Mouse (Mus musculus) gastrocnemius, postnatal 10 days (tissue): ENCODE data around the gene Cdh23. TPM values are rescaled to one million over a fixed set of nuclear protein-coding genes. Genes with fewer than 3 reads are reported as not detected.

ENCODE experiments used
- DNase-seq: peaks from one replicate; pipeline ENCODE4 v3.0.0; 2021; ENCODE audit warnings: mixed read lengths
- total RNA-seq, 2 experiments: library from RNA; stranded (reverse); gene quantifications; 2 replicates each; pipeline ENCODE4 v1.2.3; 2021

The Cdh23 gene
- total RNA-seq, 2 experiments from 2014 or later, result 3.1 to 4.2 TPM

DNA sequence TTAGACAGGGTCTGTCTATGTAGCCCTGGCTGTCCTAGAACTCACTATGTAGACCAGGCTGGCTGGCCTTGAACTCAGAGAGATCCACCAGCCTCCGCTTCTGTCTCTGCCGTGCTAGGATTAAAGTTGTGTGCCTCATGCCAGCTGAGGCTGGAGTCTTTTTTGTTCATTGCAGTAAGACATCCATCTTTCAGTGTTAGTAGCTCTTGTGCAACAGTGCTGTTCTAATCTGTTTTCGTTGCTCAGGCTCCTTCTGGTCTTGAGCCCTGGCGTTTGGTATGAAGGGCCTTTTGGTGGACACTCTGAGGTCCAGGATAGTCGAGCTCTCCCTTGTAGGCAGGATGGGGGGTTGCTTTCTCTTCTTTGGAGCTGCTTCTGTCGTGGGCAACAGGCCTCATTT is 332.9 kb downstream of the Cdh23 start:
- DNase-seq, result no peak

DNA sequence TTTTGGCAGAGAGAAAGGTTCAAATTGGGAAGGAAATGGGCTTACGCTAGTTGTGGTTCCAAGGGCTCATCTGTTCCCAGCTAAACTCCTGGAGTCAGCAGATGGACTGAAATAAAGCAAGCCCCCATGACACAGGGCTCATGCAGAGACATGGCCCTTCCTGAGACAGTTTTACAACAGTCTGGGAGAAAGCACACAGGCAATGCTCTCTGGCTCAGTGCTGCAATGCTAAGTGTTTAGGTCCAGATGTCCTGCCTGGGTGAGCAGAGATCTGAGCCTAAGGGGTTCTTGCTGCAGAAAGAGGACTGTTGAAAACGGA is 334.0 kb downstream of the Cdh23 start:
- no peak for DNase-seq

DNA sequence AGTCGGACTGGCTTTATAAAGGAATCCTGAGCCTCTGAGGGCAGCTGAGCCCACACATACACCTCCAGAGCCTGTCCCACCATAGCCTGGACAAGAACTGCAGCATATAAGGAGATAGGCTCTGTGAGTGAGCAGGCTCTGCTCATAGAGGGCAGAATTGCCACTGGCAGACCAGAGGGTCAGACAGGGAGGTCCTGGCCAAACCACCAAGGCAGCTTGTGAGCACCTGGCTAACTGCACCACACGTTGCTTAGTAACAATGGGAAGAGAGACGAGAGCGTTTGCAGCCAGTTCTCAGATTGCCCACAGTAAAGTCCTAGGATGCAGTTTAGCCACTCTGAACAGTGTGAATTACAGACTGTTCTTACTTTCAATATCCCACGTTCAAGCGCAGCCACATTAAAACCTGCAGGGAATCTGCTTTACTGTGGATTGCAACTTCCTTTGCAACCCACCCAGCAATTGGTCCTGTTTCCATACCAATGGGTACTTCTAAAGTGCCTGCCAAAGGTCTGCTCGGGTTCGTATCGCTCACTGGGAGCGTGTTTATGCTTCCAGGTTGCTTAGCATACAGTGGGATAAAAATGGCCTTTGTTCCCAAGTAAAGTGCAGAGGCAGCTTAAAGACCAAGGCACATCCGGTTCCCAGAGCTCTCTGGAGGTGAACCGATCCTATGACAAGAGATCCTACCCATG is 334.5 kb downstream of the Cdh23 start:
- no peak for DNase-seq

DNA sequence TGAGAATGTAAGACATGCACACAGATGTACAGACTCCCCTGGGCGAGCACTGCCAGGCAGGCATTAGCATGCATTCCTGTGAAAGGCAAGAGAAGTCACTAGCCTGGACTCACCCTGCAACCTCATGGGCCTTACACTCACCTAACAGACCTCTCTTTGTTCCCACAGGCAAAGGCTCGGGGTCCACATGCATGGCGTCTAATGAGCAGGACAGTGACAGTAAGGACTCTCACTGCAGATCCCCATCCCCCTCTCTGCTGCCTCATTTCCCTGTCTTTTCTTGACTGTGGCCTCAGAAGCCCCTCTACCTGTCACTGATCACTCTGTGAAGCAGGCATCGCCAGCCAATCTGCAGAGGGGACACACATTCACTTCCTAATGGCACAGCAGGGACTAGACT is 337.5 kb downstream of the Cdh23 start:
- no peak for DNase-seq

DNA sequence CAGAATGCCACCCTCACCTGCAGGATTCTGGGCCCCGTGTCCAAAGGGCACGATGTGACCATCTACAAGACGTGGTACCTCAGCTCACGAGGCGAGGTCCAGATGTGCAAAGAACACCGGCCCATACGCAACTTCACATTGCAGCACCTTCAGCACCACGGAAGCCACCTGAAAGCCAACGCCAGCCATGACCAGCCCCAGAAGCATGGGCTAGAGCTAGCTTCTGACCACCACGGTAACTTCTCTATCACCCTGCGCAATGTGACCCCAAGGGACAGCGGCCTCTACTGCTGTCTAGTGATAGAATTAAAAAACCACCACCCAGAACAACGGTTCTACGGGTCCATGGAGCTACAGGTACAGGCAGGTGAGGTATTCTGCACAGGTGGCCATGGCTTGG is 338.4 kb downstream of the Cdh23 start:
- DNase-seq, result no peak

DNA sequence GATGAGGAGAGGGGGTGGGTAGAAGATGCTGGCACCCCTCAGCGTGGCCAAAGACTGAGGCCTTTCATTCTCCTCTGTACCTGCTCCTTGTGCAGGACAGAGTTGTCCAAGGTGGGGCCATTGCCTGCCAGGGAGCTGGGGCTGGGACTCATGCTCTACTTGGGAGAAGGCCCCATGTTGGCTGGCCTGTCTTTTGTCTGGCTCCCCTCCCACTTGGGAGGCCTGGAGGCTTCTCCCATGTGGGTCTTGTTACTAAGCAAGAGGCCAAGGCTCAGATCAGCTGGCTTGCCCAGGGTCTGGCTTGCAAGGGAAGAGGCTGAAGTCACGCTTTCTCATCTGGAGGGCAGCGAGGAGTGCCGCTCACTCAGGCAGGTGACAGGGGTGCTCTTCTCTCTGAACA is 338.8 kb downstream of the Cdh23 start:
- peak; percentile 65 for DNase-seq

DNA sequence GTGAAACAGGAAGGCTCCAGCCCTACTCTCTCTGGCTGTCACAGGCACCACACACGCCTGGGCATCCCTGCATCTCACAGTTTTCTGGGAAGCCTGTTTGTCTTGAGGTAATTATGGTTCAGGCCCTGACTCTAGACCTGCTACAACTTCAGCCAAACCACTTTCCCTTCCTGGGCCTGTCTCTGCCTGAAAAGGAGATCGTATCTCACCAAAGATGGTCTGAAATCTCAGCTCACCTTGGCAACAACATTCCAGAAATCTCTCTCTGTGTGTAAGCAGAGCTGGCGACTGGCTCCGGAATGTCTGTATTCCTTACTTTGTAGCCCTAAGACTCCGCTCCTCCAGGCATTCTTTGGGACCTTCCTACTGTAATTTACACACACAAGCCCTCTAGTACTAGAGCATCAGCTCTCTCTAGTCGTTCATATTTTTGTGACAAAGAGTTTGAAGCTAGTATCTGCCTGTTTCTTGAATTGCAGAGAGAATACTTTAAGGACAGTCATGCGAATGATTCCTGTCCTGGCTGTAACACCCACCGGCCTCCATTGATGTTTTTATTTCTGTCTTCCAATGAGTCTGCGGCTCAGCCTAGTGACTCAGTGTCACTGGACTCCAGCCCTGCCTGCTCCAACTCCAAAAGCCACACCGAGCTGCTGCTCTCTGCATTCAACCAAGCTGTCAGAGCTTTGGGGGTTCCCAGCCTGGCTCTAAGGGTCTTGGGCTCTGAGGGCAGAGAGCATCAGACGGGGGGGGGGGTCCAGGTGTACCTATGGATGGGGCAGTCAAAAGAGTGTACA is 341.2 kb downstream of the Cdh23 start:
- no peak for DNase-seq

DNA sequence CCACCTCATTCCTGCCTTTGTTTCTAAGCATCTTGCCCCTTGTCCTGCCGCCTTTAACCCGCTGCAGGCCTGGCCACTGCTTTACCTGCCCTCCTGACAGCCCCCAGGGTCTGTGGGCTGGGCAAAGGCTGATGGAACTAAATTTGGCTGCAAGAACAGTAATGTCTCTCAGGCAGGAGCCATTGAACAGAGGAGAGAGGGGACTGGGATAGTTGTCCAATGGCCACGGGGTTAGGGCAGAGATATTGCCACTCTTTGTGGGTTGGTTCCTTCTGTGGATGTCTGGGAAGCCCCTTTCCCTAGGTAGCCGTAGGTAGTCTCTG is 342.3 kb downstream of the Cdh23 start:
- DNase-seq, result no peak

DNA sequence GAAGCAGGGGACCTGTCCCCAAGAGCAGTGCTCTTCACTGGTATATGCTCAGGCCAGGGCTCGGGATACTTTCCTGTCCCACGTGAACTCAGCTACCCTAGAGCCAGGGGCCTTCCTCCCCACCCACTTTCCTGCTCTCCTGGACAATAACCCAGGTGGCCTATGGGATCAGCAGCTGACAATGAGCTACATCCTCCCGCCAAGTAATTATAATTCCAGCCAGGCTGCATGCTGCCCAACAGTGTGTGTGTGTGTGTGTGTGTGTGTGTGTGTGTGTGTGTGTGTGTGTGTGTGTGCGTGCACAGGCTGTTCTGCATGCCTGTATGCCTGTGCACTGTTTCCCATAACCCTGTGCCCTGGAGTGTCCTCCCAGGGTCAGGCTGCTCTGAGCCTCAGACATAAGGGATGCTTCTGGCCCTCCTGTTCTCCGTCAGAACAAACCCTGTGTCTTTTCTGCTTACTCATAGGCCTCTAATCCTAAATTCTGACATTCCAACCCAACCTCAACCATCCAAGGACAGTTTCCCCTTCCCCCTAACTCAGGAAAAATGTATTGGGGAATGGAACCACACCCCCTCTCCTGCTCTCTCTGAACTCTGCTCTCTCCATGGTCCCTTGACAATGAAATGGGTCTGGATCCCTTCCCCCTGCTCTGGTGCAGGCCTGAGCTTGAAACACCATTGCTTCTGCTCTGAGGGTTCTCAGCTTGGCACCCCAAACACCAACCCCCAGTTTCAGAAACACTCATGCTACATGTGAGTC is 342.9 kb downstream of the Cdh23 start:
- DNase-seq, result no peak

DNA sequence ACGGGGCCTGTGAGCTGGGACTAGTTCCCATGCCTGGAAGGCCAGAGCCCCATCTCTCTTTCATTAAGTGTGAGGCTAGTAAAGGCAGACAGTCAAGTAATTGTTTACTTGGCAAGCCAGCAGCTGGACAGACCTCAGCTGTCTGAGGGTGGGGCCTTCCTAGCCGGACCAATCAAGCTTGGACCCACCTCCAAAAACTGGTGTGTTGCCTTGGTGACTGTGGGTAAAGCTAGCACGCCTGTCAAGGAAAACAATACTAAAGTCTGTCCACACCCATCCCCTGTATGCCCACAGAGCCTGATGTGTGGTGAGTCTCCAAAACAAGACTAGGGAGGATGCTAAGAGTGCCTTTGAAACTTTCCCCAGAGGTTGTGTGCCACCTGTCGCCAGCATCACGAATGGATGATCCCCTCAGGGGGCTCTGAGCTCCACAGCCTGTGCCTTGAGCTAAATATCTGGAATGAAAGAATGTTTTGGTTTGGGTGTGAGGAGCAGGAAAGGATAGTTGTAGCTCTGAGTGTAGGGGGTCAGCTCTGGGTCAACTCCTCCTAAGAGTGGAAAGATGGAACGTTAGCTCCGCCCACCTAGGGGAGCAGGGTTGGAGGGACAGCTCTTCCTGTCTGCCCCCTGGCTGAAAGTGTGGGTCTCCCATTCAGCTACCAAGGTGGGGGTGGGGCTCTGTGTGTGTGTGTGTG is 344.4 kb downstream of the Cdh23 start:
- DNase-seq, result peak; percentile 49

DNA sequence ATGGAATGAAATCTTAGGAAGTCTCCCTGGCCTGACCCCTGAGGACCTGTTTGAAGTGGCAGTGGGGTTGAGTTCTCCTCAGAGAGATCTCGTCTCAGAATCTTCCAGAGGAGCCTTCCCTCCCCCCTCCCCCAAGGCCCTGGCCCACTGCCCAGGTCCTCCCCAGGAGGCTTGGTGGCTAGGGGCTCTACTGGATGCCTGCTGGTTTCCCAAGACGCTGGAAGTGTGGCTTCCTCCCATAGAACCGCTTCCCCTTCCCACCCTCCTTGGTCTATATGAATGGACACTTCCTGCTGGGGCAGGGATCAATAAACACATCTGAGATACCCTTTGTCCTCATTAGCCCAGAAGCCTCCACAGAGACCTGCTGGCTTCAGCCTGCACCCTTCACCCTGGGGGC is 345.0 kb downstream of the Cdh23 start:
- no peak for DNase-seq

DNA sequence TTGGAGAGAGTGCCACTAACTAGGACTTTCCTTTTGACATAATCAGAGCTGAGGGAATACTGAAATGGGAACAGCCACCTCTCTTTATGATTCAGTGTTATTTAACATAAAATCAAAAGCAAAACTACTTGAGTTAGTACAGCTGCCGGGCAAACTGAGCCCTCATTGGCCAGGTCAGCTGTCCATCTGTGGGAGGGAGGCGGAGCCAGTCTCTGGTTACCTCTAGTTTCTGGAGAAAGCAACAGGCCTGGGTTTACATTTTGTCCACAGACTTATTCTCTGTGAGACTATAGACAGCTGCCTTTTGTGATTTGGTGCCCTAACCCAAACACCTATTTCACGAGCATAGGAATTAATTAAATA is 345.5 kb downstream of the Cdh23 start:
- peak; percentile 94 for DNase-seq

DNA sequence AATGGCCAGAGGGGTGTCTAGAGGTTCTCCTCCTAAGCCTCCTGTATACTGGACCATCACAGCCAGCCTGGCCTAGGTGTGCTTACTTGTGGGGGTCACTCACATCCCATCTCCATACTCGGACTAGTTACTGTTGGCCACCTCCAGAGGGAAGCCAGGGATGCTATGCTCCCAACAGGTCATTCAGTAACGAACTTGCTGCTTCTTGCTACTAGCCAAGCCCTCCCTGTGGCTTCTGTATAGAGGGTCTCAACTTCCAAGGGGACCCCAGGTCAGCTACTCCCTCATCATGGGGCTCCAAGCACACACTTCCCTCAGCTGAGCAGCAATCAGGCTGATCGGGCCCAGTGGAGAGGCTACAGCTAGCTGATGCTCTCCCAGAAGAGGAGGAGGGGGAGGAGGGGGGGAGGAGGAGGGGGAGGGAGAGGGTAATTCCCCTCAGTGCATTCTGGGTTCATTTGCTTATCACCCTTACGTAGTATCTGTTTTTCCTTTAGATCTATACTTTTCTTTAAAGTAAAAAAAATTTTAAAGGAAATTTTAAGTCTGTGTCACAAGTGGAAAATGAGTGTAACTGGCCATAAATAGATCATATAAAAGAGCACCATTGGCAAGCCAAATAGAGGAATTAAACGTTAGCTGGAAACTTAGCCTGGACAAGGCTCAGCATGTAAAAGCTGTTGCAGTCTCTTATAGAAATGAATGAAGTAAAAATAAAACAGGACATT is 346.0 kb downstream of the Cdh23 start:
- DNase-seq, result no peak

DNA sequence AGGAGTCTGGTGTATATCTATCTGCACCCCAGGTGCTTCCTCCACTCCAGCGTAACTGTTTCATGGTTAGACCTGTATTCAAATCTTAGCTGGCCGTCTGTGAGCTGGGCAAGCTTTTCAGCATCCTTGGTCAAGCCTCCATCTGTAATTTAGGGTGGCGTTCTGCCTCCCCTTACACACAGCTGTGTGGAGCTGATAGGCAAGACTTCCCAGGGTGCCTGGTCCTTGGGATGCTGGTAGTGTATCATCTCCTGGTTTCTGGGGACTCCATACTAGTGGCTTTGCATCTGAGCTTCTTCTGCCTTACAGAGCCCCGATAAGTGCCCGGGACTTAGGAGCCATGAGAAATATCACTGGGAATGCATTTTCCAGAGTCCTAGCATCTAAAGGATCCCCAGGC is 346.6 kb downstream of the Cdh23 start:
- no peak for DNase-seq

DNA sequence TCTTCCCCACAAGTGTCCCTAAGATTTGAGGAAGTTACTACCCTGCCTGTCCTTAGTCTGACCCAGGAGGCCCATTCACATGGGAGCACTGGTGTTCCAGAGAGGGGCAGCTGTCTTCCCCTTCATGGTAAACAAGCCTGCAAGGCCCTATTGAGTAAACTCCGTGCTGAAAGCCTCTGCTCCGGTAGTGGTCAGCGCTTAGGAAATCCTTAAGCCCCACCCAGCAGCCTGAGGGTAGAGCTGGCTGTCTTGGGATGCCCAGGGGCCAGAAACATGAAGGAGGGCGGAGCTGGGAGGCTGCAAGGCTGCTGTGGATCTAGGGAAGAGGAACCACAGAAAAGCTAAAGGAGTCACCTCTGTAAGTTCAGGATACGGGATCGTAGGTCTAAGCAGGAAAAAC is 347.2 kb downstream of the Cdh23 start:
- DNase-seq, result no peak

DNA sequence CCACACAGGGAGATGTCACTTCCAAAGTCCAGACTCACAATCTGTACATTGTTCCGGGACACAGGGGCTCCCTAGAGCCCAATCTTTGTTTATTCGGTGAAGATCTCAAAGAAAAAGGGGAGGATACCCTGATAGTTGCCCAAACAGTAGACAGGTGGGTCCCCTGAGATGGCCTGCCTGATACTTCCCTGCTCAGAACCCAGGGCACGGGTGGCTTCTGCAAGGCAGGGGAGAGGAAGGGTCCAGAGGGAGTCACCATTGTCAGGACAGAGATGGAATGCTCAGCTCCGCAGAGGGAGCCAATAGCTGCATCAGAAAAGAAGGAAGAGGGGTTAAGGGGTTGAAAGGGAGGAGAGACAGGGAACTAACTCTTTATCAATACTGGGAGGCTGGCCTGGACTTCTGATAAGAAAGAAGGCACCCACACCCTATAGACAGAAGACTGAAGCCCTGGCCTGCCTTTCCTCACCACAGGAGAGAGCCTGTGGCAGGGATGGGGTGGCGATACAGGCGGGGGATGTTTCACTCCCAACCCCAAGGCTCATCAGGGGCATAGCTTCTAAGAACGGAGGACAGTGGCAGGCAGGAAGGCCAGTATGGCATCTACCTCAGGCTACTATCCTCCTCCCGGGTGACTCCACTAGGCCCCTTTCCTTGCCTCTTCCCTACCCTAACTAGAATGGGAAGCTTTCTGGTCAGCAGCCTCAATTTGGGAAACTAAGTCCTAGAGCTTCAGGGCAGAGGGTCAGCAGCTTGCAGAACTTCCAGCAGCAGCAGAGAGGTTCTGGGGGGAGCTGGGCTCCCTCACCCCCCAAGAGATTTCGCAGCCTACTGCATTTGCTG is 348.3 kb downstream of the Cdh23 start:
- no peak for DNase-seq

DNA sequence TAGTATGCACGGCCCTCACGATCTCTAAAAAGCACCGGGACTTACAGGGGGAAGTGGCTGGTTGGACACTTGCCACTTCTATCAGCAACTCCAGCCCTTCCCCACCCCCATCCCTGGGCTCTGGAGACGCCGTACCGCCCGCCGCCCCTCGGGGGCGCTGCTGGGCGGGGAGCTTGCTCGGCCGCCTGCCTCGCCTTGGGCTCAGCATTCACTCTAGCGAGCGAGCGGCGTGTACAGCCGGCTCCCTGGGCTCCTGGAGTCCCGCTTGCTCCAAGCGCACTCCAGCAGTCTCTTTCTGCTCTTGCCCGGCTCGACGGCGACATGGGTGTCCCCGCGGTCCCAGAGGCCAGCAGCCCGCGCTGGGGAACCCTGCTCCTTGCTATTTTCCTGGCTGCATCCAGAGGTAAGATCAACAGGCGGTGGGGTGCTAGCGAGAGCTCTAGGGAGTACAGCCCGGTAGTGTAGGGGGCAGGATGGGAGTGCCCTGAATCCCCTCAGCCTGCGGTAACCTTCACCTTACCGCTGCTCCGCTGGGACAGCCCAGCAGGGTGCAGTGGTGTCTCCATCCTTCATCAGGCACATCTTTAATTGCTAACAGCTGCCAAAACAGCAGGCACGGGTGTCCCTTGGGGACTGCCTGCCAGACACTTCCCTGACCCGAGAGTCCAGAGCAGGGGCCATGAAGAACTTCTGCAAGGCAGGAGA is 349.4 kb downstream of the Cdh23 start, which contains the start of gene Vsir:
Vsir (plus strand) TSS at position 151 of the 705 bp plus-strand sequence.
- DNase-seq, result peak; percentile 87

DNA sequence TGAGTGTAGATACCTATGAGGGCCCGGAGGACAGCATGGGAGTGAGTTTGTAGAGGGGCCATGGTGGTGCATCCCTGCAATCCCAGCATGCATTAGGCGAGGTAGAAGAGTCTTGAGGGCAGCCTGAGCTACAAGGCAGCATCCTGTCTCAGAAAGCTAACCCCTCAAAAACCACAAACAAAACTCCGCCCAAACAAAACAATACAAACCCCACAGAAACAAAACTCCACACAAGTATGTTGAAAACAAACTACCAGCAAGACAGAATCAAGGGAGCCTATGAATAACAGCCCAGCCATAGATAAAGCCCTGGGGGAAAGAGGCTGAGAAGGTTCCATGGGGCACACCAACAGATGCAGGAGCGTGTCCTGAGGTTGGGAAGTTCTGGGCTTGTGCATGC is 350.2 kb downstream of the Cdh23 start:
- DNase-seq, result no peak

DNA sequence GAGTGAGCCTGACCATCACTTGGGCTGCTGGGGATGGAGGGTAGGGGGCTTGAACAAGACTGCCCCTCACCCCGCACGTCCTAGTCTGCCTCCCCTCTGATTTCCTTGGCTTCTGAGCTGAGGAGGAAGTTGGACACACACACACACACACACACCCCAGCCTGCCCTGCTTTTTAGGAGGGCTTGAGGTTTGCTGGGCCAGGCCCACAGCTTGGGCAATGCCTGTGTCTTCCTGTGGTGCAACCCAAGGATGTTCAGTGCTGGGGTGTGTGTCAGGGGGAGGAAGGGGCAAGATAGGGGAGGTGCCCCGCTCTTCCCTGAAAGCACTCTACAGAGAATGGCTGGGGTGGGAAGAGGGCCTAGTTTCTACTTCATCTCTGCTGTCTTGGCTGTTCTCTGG is 352.2 kb downstream of the Cdh23 start:
- no peak for DNase-seq

DNA sequence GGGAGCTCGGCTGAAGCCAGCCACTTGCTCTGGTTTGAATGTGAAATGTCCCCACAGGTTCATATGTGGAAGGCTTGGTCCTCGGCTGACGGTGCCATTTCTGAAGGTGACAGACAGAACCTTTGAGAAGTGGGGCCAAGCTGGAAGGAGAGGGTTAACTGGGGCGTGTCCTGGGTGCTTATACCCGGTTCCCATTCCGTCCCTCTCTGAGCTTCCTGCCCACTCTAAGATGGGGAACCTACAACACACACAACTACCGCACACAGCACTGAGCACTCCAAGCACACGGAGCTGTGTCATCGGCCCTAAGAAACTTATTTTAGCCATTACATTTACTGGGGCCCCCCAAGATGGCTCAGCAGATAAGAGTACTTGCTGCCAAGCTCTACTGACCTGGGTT is 354.8 kb downstream of the Cdh23 start:
- no peak for DNase-seq

DNA sequence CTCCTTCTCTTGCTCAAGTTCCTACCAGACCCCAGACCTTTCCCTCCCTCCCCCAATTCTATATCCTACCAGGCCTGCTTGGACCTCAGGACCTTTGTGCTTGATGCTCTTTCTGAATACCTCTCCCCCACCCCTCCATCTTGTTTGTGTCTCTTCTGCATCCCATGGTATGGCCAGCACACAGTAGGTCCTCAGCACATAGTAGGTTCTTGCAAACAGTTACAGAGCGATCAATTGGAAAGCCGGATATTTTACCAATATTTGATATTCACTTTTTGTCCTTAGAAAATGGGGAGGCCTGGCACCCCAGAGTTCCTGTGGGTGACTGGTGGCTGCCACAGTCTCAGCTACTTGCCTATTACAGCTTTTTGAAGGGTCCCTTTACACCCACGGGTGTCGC is 361.3 kb downstream of the Cdh23 start:
- DNase-seq, result no peak
